Mouse (Mus musculus): ENCODE results near the gene Lrrn4.

DNA sequence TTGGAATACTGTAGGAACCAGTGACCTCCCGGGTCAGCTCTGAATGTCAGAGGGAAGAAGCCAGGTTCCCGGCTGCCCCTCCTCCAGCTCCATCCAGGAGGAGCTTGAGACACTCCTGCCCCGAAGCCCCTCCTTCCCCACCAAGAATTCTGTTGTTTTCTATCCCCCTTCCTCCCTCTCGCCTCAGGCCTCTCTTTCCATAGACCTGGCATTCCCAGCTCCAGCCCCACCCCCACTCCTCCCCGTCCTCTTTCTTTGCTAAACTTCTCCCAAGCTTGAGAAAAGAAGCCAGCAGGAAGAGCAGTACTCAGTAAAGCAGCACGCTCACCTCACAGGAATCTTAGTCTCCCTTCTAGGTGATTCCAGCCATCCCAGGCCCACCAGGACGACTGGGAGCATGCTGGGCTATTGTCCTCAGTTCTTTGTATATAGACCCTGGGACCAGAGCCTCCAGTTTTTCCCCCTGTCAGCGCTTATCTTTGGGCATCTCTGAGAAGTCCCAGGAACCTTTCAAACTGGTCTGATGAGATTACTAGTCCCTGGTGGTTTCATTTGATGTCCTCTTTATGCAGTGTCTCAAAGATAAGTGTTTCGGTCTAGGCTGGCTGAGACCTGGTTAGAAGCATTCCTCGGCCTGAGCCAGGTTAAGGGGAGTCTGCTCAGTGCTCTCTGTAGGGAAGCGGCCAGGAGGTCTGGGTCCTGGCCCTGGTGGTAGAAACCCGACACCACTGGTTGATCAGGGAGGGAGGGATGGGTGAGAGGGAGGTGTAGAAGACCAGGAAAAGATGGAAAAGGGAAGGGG is at the start of gene Lrrn4:
- no peak for TF ChIP-seq POLR2A (IDR thresholded peaks at IDR 0.05; ENCODE audit: low read depth, low read length)
- no peak for TF ChIP-seq CTCF (conservative IDR thresholded peaks at IDR 0.05; ENCODE audit: insufficient read depth, insufficient read length, low read depth, low read length)
